Mouse (Mus musculus) left cerebral cortex, postnatal 36 days (tissue): ENCODE data around the gene 1500009C09Rik. TPM values are rescaled to one million over a fixed set of nuclear protein-coding genes. Genes with fewer than 3 reads are reported as not detected.

Source experiments
- DNase-seq, 2 experiments: peaks; one replicate each; pipeline ENCODE4 v3.0.0; 2021 to 2022; ENCODE audit warnings: low spot score in 2 of 2, mixed read lengths in 1 of 2
- intact Hi-C: fragments of 180-260 bp; cut with DNase I; formaldehyde crosslinking; loops from one replicate; pipeline ENCODE4 v1.15.1; 2025
- total RNA-seq, 2 experiments: library from RNA; stranded (reverse); gene quantifications; 2 replicates each; pipeline ENCODE4 v1.2.3; 2021

Gene 1500009C09Rik
- 100 to 1,000 TPM in 1 of 2 experiments, 10 to 100 TPM in 1; 97.8 to 105 TPM for total RNA-seq

DNA sequence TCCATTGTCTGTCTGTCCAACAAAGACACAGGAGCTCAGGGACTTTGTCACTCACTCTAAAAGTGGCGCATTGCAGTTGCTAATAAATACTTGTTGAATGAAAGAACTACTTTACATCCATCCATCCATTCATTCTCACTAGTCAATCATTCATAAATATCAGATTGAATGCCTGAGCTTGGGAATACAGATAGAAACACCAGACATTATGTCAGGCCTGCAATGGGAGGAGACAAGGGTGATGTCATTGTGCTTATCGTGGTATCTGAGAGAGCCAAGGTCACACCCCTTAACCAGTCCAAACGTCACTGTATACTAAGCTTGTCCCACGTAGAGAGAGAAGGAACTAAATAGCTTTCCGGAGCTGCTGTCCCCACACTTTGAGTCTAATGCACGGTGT is at the start of gene 1500009C09Rik:
1500009C09Rik (plus strand) TSS at position 301 of the 400 bp plus-strand sequence.
- DNase-seq, result no peak
- intact Hi-C loops, result no loop called here

DNA sequence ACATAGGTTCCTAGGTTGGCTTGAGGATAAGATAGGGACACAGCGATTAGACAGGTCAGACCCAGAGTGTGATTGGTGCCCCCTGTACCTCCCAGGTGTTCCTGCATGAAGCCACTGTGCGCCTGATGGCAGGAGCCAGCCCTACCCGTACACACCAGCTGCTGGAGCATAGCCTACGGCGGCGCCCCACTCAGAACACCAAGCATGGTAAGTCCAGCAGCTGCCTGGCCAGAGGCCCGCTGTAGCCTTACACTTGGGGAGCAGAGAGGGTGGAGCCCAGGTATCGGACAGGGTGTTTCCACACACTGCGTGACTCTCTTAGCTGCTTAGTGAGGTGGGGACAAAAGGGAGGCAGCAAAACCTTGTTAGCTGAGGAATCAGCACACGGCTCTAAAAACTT is 49.1 kb upstream of the 1500009C09Rik start:
- intact Hi-C loops, result no loop called here

DNA sequence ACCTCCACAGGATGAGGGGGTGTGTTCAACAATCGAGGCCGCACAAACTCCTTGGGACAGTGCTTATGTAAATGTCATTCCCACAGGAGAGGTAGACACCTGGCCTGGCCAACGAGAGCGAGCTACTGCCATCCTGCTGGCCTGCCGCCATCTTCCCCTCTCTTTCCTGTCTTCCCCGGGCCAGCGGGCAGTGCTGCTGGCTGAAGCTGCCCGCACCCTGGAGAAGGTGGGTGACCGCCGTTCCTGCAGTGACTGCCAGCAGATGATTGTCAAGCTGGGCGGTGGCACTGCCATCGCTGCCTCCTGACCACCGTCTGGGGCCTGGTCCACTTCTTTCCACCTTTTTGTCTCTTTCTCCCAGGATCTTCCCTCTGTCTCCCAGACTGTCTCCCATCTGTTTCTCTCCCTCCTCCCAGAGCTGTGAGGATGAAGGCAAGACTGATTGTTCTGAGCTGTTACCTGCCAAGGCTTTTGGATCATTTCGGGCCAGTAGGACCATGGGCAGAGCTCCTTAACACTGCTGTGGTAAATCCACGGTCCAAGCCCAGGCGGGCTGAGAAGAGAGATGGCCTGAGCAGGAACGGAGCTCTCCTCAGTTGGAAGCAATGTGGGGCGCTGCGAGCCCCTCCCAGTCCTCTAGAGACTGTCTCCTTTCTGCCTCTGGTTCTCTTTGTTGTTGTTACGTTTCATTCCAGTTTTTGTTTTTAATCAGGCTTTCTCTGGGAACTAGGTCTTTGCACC is 48.4 kb upstream of the 1500009C09Rik start:
- intact Hi-C loops, result no loop called here
- no peak for DNase-seq

More for the DNA sequence above, 49.1 kb upstream of the 1500009C09Rik start:
- no peak for DNase-seq

DNA sequence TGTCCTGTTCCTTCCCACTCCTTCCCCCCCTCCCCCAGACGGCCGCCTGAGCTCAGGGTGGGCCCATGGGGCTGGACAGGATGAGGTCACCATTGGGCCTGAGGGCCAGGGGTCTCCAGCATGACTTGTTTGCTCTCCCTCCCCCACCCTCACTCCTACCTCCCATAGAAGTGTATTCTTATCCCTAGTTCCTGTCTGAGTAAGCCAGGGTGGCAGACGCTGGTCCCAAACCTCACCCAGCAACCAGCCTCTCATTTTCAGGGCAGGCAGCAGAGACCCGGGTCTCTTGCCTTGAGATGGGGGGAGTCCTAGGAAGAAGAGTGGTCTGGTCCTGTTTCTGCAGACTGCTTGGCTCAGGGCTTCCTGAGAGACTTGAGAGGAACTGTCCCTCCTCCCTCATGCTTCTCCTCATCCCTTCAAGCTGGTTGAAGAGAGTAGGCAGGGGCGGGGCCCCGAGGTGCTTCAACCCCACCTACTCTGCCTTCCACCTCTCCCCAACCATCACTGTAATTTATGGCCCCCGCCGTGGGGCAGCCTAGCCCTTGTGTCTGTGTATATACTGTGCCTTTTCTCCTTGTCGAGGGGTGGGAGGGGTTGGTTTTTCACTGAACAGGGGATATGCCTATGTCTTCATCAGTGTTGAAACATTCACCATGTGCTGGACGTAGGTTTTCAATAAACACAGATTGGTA is 47.4 kb upstream of the 1500009C09Rik start:
- no peak for DNase-seq
- intact Hi-C loops, result no loop called here

DNA sequence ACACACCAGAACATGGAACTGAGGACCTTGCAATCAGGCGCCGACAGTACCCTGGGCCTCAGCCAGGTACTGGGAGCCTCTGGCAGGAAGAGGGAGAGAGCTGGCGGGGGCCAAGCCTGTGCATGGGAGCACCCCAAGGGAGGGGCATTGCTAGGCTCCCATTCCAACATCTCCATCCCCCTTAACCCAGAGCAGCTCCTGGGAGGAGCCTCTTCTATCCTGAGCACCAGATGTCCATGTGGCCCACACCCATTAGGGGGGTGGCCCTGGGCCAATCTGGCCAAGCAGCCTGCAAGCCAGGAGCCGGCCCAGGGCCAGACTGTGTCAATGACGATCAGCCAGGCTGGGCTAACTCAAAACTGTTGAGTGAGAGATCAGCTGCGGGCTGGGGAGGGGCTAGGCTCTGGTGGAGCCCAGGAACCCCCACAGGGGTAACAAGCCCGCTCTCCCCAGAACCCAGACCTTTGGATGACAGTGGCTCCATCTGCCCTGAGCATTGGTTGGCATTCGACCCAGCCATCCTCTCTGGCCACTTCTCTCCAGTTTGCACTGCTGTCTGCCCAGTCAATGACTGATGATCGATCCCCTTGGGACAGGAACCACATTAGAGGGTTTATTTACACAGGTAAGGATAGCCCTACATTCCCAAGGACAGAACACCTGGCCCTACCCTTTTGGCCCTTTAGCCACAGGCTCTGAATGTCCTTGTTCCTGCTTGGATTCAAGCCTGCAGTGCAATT is 45.7 kb upstream of the 1500009C09Rik start:
- DNase-seq, result no peak
- intact Hi-C loops, result no loop called here

DNA sequence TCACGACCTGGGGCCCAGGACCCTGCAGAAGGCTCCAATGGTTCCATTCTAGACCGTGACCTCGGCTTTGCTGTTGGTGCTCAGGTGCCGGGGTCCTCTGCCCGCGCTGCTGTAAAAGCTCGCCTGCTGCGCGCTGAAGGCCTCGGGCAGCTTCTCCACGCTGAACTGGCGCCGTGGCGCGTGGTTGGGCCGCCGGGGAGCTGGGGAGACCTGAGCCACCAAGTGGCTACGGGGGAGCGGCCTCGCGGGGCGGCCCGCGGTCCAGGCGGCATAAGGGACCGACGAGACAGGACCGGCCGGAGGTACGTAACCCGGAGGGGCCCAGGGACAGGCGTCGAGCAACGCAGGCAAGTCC is 45.1 kb upstream of the 1500009C09Rik start:
- intact Hi-C loops, result no loop called here
- no peak for DNase-seq

DNA sequence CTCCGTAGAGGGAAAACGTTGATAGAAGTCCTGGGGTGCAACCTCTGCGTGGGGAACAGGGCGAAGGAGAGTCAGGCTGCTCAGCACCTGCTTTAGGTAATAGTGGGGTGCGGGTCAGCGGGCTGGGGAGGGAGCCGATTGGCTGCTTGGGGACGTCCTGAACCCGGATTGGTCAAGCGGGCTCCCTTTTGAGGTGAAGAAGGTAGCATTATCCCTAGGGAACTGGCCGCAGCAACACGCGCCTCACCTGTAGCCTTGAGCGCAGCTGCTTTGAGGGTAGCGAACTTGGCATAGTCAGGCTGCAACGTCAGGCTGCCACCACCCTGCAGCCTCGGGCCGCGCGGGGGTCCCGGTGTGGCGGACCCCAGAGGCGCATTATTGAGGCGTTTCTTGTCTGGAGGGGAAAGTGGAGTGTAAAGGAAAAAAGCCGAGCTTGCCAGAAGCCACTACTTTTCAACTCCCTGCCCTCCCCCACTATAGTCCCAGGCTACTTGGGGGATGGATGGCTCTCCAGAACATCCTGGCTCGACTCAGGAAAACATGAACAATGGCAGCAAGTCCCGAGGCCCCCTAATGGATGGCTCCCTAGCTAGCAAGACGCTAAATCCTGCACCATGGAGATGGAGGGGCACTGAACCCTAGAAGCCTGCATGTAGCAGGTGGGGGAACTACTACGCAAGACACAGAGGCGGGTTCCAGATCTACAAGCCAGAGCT is 44.5 kb upstream of the 1500009C09Rik start:
- intact Hi-C loops, result no loop called here
- no peak for DNase-seq

DNA sequence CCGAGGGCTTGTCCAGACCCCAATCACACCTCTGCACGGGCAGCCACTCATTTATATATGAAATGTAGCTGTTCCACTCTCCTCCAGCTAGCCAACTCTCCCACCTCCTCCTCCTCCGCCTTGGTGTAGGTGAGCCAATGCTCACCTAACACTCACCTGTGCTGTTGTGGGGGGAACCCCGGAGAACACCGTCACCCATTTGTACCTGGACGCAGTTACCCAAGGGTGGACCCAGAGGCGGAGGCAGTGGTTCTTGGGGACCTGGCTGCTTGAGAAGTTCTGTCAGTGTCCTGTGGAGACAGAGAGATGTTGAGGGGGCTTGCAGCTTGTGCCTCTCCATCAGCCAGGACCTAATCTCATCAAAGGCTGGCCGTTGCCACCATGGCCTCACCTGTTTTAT is 43.9 kb upstream of the 1500009C09Rik start:
- DNase-seq, result no peak
- intact Hi-C loops, result no loop called here

DNA sequence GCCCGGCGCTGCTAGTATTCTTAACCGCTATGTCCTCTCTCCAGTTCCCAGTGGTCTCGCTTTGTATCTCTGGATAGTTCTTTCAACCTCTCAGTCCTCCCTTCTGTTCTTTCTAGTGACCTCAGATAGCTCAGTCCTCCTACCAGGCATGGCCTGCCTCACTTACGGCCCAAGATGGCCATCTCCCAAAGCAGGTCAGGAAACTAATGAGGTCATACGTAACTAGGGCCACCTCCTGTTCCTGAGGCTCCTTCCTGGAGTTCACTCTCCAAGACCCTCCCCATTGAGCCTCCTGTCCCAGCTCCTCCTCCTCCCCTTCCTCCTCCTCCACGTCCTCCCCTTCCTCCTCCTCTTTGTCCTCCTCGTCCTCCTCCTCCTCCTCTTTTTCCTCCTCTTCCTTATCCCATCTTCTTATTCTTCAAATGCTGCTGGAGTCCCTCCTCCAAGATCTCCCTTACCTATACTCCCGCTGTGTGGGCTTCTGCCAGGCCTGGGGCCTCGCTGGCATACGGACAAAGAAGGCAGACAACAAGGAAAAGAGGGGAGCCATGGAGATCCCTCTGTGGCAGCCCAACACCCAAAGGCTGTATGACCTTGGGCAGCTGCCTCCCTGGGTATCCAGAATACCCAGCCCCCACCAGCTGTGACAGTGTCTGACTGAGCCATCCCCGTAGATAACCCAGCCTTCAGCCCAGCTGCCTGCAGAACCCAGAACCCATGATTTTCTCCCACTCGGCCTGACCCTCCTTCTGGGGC is 42.7 kb upstream of the 1500009C09Rik start:
- no peak for DNase-seq
- intact Hi-C loops, result no loop called here

DNA sequence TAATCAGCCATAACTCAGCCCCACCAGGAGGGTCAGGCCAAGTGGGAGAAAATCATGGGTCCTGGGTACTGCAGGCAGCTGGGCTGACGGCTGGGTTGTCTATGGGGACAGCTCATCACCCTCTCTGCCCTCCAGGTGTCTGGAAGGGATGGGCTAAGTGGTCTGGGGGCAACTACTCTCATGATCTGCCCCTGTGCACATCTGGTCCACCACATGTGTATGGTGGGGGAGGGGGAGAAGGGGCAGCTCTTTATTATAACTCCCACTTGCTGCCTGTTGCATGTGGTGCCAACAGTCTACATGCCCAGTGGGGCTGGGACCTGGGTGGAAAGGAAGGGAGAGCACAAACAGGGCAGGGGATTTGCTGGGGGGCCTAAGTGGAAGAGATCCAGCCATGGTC is 41.4 kb upstream of the 1500009C09Rik start:
- no peak for DNase-seq
- intact Hi-C loops, result no loop called here

DNA sequence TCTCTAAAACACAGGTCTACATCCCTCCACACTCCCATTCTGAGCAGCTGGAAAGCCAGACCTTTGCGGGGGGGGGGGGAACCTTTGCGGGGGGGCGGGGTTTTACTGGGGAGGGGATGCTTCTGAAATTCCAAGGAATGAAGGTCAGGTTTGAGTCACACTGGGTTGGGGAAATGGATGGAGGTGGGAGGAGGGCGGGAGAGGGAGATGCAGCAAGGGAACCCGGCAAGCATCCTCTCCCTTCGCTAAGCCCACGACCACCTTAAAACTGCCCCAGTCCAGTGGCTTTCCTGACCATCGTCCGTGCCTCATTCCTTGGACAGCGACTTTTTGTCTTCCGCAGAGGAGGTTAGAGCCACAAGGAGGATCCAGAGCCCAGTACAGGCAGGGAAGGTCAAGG is 40.9 kb upstream of the 1500009C09Rik start:
- DNase-seq, result no peak
- intact Hi-C loops, result no loop called here

DNA sequence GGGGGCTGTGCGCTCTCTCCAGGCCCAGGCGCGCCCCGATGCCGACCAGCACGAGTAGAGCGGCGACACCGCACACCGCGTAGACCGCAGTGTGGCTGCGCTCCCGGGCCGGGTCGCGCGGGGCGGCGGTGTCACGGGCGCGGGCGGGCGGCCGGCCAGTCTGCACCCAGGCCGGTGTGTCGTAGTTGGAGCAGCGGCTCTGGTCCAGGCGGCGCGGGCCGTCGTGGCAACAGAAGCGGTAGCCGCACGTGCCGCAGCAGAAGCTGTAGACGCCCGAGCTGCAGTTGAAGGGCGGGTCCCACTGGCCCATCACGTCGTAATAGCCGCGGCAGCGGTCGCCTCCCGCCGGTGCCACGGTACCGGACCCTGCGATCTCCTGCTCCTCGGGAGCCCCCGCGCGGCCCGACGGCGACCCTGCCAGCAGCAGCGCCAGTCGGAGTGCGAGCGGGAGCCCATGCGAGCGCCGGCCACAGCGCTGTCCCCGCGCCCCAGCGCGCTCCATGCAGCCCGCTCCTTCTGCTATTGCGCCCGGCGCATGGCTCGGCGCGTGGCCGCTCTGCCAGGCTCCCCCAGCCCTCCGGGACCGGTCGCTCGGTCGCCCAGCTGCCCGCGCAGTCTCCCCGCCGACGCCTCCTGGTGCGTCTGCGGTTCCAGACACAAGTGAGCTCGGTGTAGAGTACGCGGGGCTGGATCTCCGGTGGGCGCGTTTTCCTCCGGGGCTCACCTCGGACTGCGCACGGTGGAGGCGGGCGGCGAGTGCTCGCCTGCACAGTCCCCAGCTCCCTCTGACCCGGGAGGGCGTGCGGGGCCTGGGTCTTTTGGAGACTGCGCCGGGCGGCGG is 40.1 kb upstream of the 1500009C09Rik start:
- DNase-seq, result peak in 1 of 2 experiments; percentile 37
- intact Hi-C loops, result no loop called here

DNA sequence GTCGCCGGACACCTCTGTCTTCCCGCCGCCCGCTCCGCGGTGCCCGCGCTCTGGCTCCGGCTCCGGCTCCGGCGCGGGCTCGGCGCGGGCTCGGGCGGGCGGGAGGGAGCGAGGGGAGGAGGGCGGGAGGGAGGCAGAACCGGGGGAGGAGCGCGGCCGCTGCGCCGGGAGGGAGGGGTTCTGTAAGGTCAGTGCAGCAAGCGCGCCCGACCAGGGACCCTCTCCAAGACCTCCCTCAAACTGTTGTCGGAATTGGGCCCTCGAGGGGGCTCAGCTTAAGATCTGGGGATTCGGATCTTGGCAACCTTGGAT is 39.5 kb upstream of the 1500009C09Rik start, which contains the start of gene Shisa8:
Shisa8 (minus strand) TSS at position 64 of the 312 bp plus-strand sequence.
- intact Hi-C loops, result no loop called here

DNA sequence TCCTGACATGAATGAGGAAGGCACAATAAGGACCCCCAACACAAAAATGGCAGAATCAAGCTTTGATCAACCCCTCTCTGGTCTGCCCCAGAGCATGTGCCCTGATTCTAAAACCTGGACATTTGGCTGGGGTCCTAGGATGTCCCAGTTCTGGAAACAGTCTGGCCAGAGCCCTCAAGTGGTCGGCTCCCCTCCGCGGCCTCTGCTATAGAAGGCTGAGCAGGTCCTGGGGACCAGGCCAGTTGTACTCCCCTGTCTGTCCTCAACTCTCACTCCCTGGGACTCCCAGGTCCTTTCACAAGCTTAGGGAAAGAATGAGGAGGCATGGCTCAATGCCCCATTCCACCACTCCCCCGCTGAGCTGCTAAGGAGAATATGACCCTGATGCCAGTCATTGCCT is 39.0 kb upstream of the 1500009C09Rik start:
- intact Hi-C loops, result no loop called here
- no peak for DNase-seq

More for the DNA sequence above, 39.5 kb upstream of the 1500009C09Rik start, which contains the start of gene Shisa8:
- DNase-seq, result no peak

DNA sequence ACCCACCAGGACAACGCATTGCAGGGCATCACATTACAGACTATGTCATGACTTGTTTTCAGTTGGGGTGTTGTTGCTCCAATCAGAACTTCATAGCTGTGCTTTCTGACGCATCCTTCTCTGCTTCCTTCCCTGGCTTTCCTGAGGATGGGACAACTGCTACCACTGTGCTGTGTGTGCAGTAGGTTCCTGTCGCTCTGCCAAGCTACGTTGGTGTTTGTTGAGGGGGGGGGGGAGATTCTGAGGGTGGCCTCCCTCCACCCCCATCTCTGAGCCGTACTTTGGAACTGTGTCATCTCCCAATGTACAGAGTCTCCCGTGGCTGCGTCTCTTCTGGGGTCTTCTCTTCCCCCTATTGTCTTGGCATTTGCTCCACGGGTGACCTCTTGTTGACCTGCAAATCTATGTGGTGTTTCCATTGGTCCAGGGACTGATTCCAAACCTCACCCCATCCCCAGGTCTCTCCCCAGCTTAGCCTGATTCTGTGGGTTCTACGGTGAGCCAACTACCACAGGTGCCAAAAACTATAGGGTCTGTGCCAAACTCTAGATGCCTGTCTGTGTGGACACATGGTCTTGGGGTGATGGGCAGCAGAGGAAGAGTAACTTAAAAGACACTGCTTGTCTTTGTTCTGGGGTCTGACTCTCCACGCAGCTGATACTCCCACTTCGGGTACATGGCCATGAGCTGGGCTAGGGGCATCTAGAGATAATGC is 36.7 kb upstream of the 1500009C09Rik start:
- intact Hi-C loops, result no loop called here

DNA sequence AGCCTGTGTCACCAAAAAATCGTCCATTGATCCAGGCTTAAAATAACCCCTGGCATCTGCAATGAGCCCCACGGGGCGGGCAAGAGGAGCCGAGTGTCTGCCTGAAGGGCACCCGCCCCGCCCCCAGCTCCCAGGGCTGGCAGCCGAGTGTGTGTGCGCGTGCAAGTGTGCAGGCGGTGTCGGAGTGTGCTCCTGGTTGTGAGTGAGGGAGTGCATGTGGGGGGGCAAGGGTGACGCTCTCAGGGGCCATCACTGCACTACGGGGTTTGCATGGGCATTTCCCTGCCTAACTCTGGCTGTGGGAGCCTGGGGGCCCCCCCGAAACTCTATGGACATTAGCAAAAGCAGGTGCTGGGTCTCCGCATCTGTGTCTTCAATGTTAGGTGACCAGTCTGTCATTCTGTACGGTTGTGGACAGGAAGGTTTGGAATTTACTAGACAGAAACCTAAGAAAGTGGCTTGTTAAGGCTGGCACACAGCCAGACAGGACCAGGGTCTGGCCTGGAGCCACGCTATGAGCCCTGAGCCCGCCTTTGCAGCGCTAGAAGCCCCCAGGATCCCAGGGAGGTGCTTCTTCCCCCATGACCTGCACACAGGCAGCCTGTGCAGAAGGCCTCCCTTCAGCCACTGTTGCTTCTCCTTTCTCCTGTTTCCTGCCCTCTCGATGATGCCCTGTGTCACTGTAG is 35.9 kb upstream of the 1500009C09Rik start:
- DNase-seq, result no peak
- intact Hi-C loops, result no loop called here

More for the DNA sequence above, 36.7 kb upstream of the 1500009C09Rik start:
- DNase-seq, result no peak

DNA sequence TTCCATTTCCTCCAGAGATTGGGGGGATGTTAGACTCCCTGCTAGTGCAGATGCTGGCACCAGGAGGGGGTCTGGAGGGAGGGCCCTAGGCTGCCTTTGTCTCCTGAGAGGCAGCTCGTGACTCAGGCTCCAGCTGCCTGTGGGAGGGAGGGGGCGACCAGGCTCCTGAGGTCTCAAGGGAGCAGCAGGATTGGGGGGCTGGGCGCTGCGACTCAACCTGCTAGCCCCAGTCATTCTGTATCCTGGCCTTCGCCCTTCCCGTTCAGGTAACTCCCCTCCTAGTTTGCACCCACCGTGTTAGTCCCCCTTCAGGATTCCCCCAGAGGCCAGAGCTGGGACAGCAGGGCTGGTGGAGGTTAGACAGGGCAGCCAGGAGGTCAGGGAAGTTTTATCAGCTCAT is 35.2 kb upstream of the 1500009C09Rik start:
- no peak for DNase-seq
- intact Hi-C loops, result no loop called here
